Mouse (Mus musculus): ENCODE data around the gene Gm12887.

Gm12887 gene

DNA sequence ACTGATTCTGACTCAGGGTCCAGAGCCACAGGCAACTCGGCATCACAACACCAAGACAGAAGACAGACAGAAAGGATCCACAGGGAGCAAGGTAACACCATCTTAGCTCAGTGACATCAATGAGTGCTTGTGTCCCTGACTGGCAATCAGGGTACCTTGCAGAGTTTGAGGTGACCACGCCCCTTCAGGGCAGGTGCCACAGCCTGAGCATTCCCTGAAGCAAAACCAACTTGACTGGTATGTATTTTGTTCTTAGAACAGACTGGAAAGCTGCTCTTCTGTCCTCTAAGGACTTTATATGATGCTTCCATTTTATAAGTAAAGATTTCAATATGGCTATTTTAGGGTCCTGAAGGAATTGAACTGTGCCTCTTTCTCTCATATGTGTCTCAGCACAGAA, at the start of gene Gm12887:
Gene Gm12887 (minus strand): TSS at position 101 of the 400 bp plus-strand sequence.
- no peak for DNase-seq (ENCODE audit: low read depth, low spot score)

DNA sequence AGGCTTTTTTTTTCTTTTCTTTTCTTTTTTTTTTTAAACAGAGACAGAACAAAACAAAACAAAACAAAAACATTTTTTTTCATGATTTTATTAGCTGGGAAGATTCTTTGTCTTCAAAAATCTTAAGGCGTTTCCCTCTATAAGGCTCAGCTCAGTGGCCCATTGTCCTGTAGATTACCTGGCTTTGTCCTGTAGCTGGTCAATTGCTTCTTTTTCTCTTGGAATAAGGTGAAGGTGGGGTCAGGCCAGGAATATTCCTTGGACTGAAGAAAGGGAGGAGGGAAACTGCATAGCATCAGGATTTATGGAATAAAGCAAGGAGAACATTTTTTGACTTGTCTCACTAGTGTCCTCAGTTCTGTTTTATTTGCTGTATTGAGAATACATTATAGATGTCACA, 35.1 kb upstream of the Gm12887 start:
- no peak for DNase-seq (ENCODE audit: low read depth, low spot score)

All from retina, postnatal 7 days (tissue).